Comparison of ENCODE assay signal across 26 mouse cellular contexts in the genomic region with DNA sequence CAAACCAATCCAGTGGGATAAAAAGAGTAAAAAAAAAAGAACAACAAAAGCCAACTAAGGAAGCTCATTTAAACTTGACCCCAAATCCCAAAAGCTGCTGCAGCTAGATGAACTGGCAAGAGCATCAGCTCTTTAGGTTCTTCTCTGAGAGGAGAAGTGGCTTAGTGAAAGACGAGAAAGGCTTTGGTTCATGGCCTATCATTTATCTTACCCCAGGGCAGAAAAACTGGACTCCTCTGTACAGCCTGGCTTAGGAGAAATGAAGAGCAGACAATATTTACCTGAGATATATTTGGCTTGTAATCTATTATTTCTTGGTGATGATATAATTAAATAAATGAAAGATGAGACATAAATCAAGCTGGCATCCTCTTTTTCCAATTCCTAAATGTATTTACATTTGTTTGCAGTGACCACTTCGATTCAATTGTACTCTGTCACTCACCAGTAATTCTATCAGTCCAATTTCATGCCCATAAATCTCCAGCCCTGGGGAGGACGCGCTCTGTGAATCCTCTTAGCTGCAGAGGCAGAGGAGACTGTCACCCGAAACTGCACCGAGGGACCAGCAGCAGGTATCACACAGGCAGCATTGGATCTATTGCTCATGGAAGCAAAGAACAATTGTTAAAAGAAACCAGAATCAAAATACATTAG.
A peak's percentile ranks its signal among the peaks of the same experiment; 100 is the strongest.
DNase-seq lines count a peak whose midpoint lies in the region; ATAC-seq lines count a peak whose summit lies in the region.
"Had no signal": no experiment of that assay in that cellular context is flagged by ENCODE, and none has a peak within 500 bp of the region (broad histone marks: within the 10 kb centered on the region; RNA-seq: fewer than 3 reads in every experiment).

No protein-coding gene starts in this region.

- H3K9me3 ChIP-seq in kidney, embryonic 15.5 days (replicated peaks) = no peaks in the 10 kb centered on the region
- no peaks in the 10 kb centered on the region; the same call in 1 of the 2 replicates for H3K9me3 ChIP-seq in midbrain, embryonic 14.5 days (ENCODE audit: control insufficient read depth, low read length)
- no peaks in the 10 kb centered on the region for H3K9me3 ChIP-seq in midbrain, embryonic 15.5 days
- H3K9me3 ChIP-seq: embryonic facial prominence, embryonic 12.5 days; hindbrain, embryonic 15.5 days; limb, embryonic 12.5 days; liver, embryonic 15.5 days; midbrain, embryonic 13.5 days; neural tube, embryonic 13.5 days had no signal

- H3K27ac ChIP-seq in kidney, embryonic 15.5 days = no peak overlapping the region
- H3K27ac ChIP-seq in midbrain, embryonic 14.5 days (replicated peaks; ENCODE audit: low read depth, low read length) = no peak overlapping the region
- H3K27ac ChIP-seq in midbrain, embryonic 15.5 days = no peak overlapping the region
- H3K27ac ChIP-seq: embryonic facial prominence, embryonic 12.5 days; hindbrain, embryonic 15.5 days; limb, embryonic 12.5 days; liver, embryonic 15.5 days; midbrain, embryonic 13.5 days; neural tube, embryonic 13.5 days had no signal

- H3K27me3 ChIP-seq in kidney, embryonic 15.5 days = no peaks in the 10 kb centered on the region
- H3K27me3 ChIP-seq in midbrain, embryonic 14.5 days (ENCODE audit: control insufficient read depth, insufficient read depth, low read length) = no peaks in the 10 kb centered on the region
- no peaks in the 10 kb centered on the region for H3K27me3 ChIP-seq in midbrain, embryonic 15.5 days (replicated peaks)
- H3K27me3 ChIP-seq: embryonic facial prominence, embryonic 12.5 days; hindbrain, embryonic 15.5 days; limb, embryonic 12.5 days; liver, embryonic 15.5 days; midbrain, embryonic 13.5 days; neural tube, embryonic 13.5 days had no signal

- no peaks in the 10 kb centered on the region for H3K36me3 ChIP-seq in kidney, embryonic 15.5 days
- H3K36me3 ChIP-seq in midbrain, embryonic 14.5 days (ENCODE audit: control insufficient read depth, insufficient read depth, low read length) = no peaks in the 10 kb centered on the region
- H3K36me3 ChIP-seq in midbrain, embryonic 15.5 days (replicated peaks) = no peaks in the 10 kb centered on the region
- H3K36me3 ChIP-seq: embryonic facial prominence, embryonic 12.5 days; hindbrain, embryonic 15.5 days; limb, embryonic 12.5 days; liver, embryonic 15.5 days; midbrain, embryonic 13.5 days; neural tube, embryonic 13.5 days had no signal

- no peak for DNase-seq in kidney, postnatal 10 days
- DNase-seq in midbrain, embryonic 14.5 days = peak; percentile 52
- peak; percentile 35 for DNase-seq in embryo, embryonic 10 days (ENCODE audit: low spot score)
- DNase-seq in embryo, embryonic 11.5 days (ENCODE audit: low read depth, low spot score) = peak; percentile 7
- no peak for DNase-seq in left cerebral cortex, postnatal 4 days
- no peak for DNase-seq in urinary bladder, adult 2 months (ENCODE audit: low spot score)
- DNase-seq: adrenal gland, adult 8-10 months; B cell, adult 2 months; cerebellum, adult 8-10 months; gastrocnemius, postnatal 14 days; heart, postnatal 36 days; lung, postnatal 14 days; thymus, adult 2 months; thymus, postnatal 4 days had no signal

- 0 out of 2 replicates have a peak, but pooled peaks cover 8% of the 10 kb centered on the region for H3K4me1 ChIP-seq in kidney, embryonic 15.5 days
- H3K4me1 ChIP-seq in midbrain, embryonic 14.5 days (ENCODE audit: control insufficient read depth, insufficient read depth, low read length) = no peaks in the 10 kb centered on the region
- no peaks in the 10 kb centered on the region for H3K4me1 ChIP-seq in midbrain, embryonic 15.5 days
- H3K4me1 ChIP-seq: embryonic facial prominence, embryonic 12.5 days; hindbrain, embryonic 15.5 days; limb, embryonic 12.5 days; liver, embryonic 15.5 days had no signal

- 16% methylated on average over 6 of the region's 6 CpGs for WGBS in kidney, embryonic 15.5 days
- 16% methylated on average over 6 of the region's 6 CpGs for WGBS in midbrain, embryonic 14.5 days
- WGBS in midbrain, embryonic 15.5 days = 29% methylated on average over 6 of the region's 6 CpGs

- H3K4me2 ChIP-seq in kidney, embryonic 15.5 days = no peak overlapping the region
- H3K4me2 ChIP-seq in midbrain, embryonic 14.5 days (ENCODE audit: low read length) = no peak overlapping the region
- H3K4me2 ChIP-seq in midbrain, embryonic 15.5 days = no peak overlapping the region
- H3K4me2 ChIP-seq: embryonic facial prominence, embryonic 12.5 days; heart, embryonic 11.5 days; hindbrain, embryonic 15.5 days; limb, embryonic 12.5 days; liver, embryonic 15.5 days; lung, embryonic 14.5 days; midbrain, embryonic 13.5 days; neural tube, embryonic 13.5 days had no signal

- intact Hi-C loops in left cerebral cortex, postnatal 4 days (cut with DNase I) = no loop called here

- ATAC-seq in kidney, embryonic 15.5 days (replicated peaks; ENCODE audit: low FRiP score) = peak; percentile 80
- ATAC-seq in midbrain, embryonic 14.5 days (ENCODE audit: low FRiP score, low TSS enrichment) = no peak
- ATAC-seq in midbrain, embryonic 15.5 days (replicated peaks) = no peak
- ATAC-seq: activated CD4-positive, CD25-positive, alpha-beta regulatory T cell, adult 4 months; forebrain, embryonic 14.5 days; midbrain, embryonic 13.5 days had no signal

- H3K4me3 ChIP-seq in kidney, embryonic 15.5 days (replicated peaks) = no peak overlapping the region
- H3K4me3 ChIP-seq in midbrain, embryonic 14.5 days (replicated peaks; ENCODE audit: low read depth, low read length) = no peak overlapping the region
- no peak overlapping the region for H3K4me3 ChIP-seq in midbrain, embryonic 15.5 days
- H3K4me3 ChIP-seq: embryonic facial prominence, embryonic 12.5 days; hindbrain, embryonic 15.5 days; limb, embryonic 12.5 days; liver, embryonic 15.5 days; midbrain, embryonic 13.5 days; neural tube, embryonic 13.5 days had no signal

- no peak overlapping the region for H3K9ac ChIP-seq in kidney, embryonic 15.5 days
- H3K9ac ChIP-seq in midbrain, embryonic 14.5 days (replicated peaks; ENCODE audit: low read length) = no peak overlapping the region
- no peak overlapping the region for H3K9ac ChIP-seq in midbrain, embryonic 15.5 days
- H3K9ac ChIP-seq: embryonic facial prominence, embryonic 12.5 days; hindbrain, embryonic 15.5 days; limb, embryonic 12.5 days; liver, embryonic 15.5 days; lung, embryonic 14.5 days; midbrain, embryonic 13.5 days; neural tube, embryonic 13.5 days had no signal

Comparison
In these comparisons a context has a peak if more than half of its experiments do, and no peak if none do; other contexts are left out.
1. DNase-seq: peak in midbrain, embryonic 14.5 days (single experiment), embryo, embryonic 10 days (single experiment) and embryo, embryonic 11.5 days (single experiment); none in kidney, postnatal 10 days (single experiment), left cerebral cortex, postnatal 4 days (single experiment) and urinary bladder, adult 2 months (single experiment).